Mouse (Mus musculus) G1E (cell line): ENCODE data around the gene Zfp579.

Experiments used
- CTCF ChIP-seq: IDR thresholded peaks from 2 replicates; pipeline ENCODE4 v1.5.1; 2012; ENCODE audit warnings: low read depth, low read length, inconsistent platforms, mixed read lengths
- GATA1 ChIP-seq: IDR thresholded peaks from 2 replicates; pipeline ENCODE4 v1.6.1; 2012; ENCODE audit warnings: borderline replicate concordance, low read length, inconsistent platforms, mixed read lengths
- GATA2 ChIP-seq: IDR thresholded peaks from 2 replicates; pipeline ENCODE4 v1.6.1; 2012; ENCODE audit warnings: low read depth, low read length, inconsistent platforms, borderline replicate concordance
- POLR2AphosphoS5 ChIP-seq: IDR thresholded peaks from 2 replicates; pipeline ENCODE4 v1.6.1; 2012; ENCODE audit warnings: low read depth, low read length, inconsistent platforms; ENCODE audit not compliant: insufficient replicate concordance
- TAL1 ChIP-seq: conservative IDR thresholded peaks from 2 replicates; pipeline ENCODE4 v1.6.1; 2012; ENCODE audit warnings: low read depth, low read length, inconsistent platforms, mixed read lengths

GRCm38 (mm10) chr7:4950561-4951342 lies 45.2 kb downstream of the Zfp579 start:
- TF ChIP-seq CTCF, result no peak
- no peak for TF ChIP-seq TAL1
- no peak for TF ChIP-seq GATA2
- no peak for TF ChIP-seq GATA1
- TF ChIP-seq POLR2AphosphoS5, result no peak
